Mouse (Mus musculus): ENCODE measurements around the gene Mea1. TPM values are rescaled to one million over a fixed set of nuclear protein-coding genes. Genes with fewer than 3 reads are reported as not detected.

The Mea1 gene
- polyA plus RNA-seq, 1 experiment from 2014 or later = 116 TPM

- peaks cover 55% of the 10 kb centered on the region for H3K4me1 ChIP-seq (replicated peaks)
- peaks cover 28% of the 10 kb centered on the region for H3K36me3 ChIP-seq
- WGBS = 90% methylated on average over 9 of the region's 9 CpGs
- no peak overlapping the region for H3K27ac ChIP-seq (ENCODE audit: poor library complexity, severe bottlenecking)
- H3K9me3 ChIP-seq (replicated peaks) = no peaks in the 10 kb centered on the region
- H3K27me3 ChIP-seq (replicated peaks) = no peaks in the 10 kb centered on the region
- no peak overlapping the region for H3K4me3 ChIP-seq
- H3K9ac ChIP-seq = no peak overlapping the region
- no peak for ATAC-seq (ENCODE audit: insufficient number of reproducible peaks, low FRiP score)
- H3K4me2 ChIP-seq = no peak overlapping the region
Observed at GRCm38 (mm10) chr17:46648436-46648835, 30.2 kb upstream of the Mea1 start.

- Histone ChIP-seq H3K4me2 (peak overlapping the region; percentile 91), H3K27ac (ENCODE audit: poor library complexity, severe bottlenecking) (peak overlapping the region; percentile 98), H3K27me3 (replicated peaks) (no peaks in the 10 kb centered on the region), H3K36me3 (peaks cover 37% of the 10 kb centered on the region), H3K9me3 (replicated peaks) (no peaks in the 10 kb centered on the region), H3K4me1 (replicated peaks) (peaks cover 54% of the 10 kb centered on the region), H3K4me3 (peak overlapping the region; percentile 78), H3K9ac (peak overlapping the region; percentile 94)
- 34% methylated on average over 15 of the region's 15 CpGs for WGBS
- no peak for ATAC-seq (ENCODE audit: insufficient number of reproducible peaks, low FRiP score)
Observed at GRCm38 (mm10) chr17:46649811-46650210, 28.8 kb upstream of the Mea1 start.

- H3K9me3 ChIP-seq (replicated peaks) = no peaks in the 10 kb centered on the region
- H3K36me3 ChIP-seq = peaks cover 42% of the 10 kb centered on the region
- ATAC-seq (ENCODE audit: insufficient number of reproducible peaks, low FRiP score) = peak; percentile 90
- peak within 1 kb of the TSS; percentile 94 for H3K9ac ChIP-seq
- H3K4me1 ChIP-seq (replicated peaks) = peaks cover 50% of the 10 kb centered on the region
- H3K27ac ChIP-seq (ENCODE audit: poor library complexity, severe bottlenecking) = peak within 1 kb of the TSS; percentile 98
- WGBS = under 1% methylated on average over 57 of the region's 58 CpGs
- no peaks in the 10 kb centered on the region for H3K27me3 ChIP-seq (replicated peaks)
- H3K4me3 ChIP-seq = peak within 1 kb of the TSS; percentile 78
- H3K4me2 ChIP-seq = peak within 1 kb of the TSS; percentile 91
Observed at GRCm38 (mm10) chr17:46650232-46651031, 28.2 kb upstream of the Mea1 start, which contains the start of gene Cul7. TSS of gene Cul7 (plus strand) at chr17:46650337.

DNA sequence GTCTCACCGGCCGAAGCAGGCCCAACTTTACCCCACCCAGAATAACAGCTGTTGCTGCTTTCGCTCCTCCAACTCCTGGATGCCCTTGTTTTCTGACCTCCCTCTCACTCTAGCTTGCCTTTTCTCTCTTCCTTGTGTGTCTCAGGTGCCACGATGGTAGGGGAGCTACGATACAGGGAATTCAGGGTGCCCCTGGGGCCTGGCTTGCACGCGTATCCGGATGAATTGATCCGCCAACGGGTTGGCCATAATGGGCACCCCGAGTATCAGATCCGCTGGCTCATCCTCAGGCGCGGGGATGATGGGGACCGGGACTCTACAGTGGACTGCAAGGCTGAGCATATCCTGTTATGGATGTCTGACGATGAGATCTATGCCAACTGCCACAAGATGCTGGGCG lies 27.3 kb upstream of the Mea1 start:
- Histone ChIP-seq H3K27ac (ENCODE audit: poor library complexity, severe bottlenecking) (peak overlapping the region; percentile 98), H3K36me3 (peaks cover 51% of the 10 kb centered on the region), H3K4me1 (replicated peaks) (peaks cover 52% of the 10 kb centered on the region), H3K27me3 (replicated peaks) (no peaks in the 10 kb centered on the region), H3K4me2 (peak overlapping the region; percentile 91), H3K4me3 (peak overlapping the region; percentile 78), H3K9me3 (replicated peaks) (no peaks in the 10 kb centered on the region), H3K9ac (peak overlapping the region; percentile 94)
- ATAC-seq (ENCODE audit: insufficient number of reproducible peaks, low FRiP score) = no peak
- WGBS = 67% methylated on average over 17 of the region's 17 CpGs

DNA sequence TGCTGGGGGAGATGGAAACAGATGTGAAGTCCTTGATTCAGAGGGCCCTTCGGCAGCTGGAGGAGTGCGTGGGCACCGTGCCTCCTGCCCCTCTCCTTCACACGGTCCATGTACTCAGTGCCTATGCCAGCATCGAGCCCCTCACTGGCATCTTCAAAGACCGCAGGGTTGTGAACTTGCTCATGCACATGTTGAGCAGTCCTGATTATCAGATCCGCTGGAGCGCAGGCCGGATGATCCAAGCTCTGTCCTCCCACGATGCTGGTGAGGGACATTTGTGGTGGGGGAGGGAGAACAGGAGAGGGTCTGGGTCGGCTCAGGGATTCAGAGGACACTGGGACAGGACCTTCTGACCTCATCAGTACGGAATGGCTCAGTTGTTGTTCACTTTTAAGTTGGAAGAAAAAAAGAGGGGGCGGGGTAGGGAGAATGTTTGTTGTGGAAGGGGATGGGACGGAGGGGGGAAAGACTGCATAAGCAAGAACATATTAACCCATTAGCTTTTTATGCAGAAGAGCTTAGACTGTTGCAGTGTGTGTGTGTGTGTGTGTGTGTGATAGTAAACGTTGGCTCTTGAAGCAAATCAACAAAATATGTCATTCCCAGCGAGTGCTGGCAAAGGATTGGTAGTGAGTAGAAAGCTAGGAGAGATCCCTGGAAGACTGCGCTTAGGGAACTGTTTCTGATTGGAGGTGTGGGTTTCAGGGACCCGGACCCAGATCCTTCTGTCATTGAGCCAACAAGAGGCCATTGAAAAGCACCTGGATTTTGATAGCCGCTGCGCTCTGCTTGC lies 26.6 kb upstream of the Mea1 start:
- peak overlapping the region; percentile 91 for H3K4me2 ChIP-seq
- WGBS = 58% methylated on average over 20 of the region's 20 CpGs
- H3K27me3 ChIP-seq (replicated peaks) = no peaks in the 10 kb centered on the region
- H3K4me3 ChIP-seq = peak overlapping the region; percentile 78
- no peaks in the 10 kb centered on the region for H3K9me3 ChIP-seq (replicated peaks)
- H3K4me1 ChIP-seq (replicated peaks) = peaks cover 47% of the 10 kb centered on the region
- H3K36me3 ChIP-seq = peaks cover 57% of the 10 kb centered on the region
- no peak for ATAC-seq (ENCODE audit: insufficient number of reproducible peaks, low FRiP score)
- H3K27ac ChIP-seq (ENCODE audit: poor library complexity, severe bottlenecking) = peak overlapping the region; percentile 98; the same call in 1 of the 2 replicates
- peak overlapping the region; percentile 94 for H3K9ac ChIP-seq

DNA sequence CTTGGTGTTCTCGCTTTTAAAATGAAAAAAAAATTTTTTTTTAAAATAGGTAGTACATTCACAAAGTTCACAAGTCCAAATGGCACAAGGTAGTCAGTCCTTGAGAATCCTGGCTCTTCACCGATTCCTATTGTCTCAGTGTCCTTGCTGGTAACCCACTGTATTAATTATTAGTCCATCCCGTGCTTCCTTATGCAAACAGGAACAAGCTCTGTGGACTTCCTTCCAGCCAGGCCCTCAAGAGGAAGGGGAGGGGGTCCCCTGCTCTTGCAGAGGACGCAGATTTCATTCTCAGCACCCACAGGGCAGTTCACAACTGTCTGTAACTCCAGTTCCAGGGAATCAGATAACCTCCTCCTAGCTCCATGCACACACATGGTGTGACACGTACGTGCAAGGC lies 22.5 kb upstream of the Mea1 start:
- Histone ChIP-seq H3K9me3 (replicated peaks) (no peaks in the 10 kb centered on the region), H3K9ac (no peak overlapping the region), H3K4me2 (no peak overlapping the region), H3K4me3 (no peak overlapping the region), H3K36me3 (peaks cover 87% of the 10 kb centered on the region), H3K27me3 (replicated peaks) (no peaks in the 10 kb centered on the region), H3K27ac (ENCODE audit: poor library complexity, severe bottlenecking) (no peak overlapping the region), H3K4me1 (replicated peaks) (peaks cover 33% of the 10 kb centered on the region)
- ATAC-seq (ENCODE audit: insufficient number of reproducible peaks, low FRiP score) = no peak
- 83% methylated on average over 6 of the region's 6 CpGs for WGBS

- H3K4me1 ChIP-seq (replicated peaks) = no peaks in the 10 kb centered on the region
- H3K27ac ChIP-seq (ENCODE audit: poor library complexity, severe bottlenecking) = no peak overlapping the region
- ATAC-seq (ENCODE audit: insufficient number of reproducible peaks, low FRiP score) = no peak
- 0 out of 2 replicates have a peak overlapping the region, but pooled peaks have one; percentile 28 for H3K9ac ChIP-seq
- no peak overlapping the region for H3K4me2 ChIP-seq
- H3K9me3 ChIP-seq (replicated peaks) = no peaks in the 10 kb centered on the region
- no peaks in the 10 kb centered on the region for H3K27me3 ChIP-seq (replicated peaks)
- no peak overlapping the region for H3K4me3 ChIP-seq
- peaks cover 98% of the 10 kb centered on the region for H3K36me3 ChIP-seq
- 89% methylated on average over 9 of the region's 9 CpGs for WGBS
Observed at GRCm38 (mm10) chr17:46661351-46661750, 17.2 kb upstream of the Mea1 start.

DNA sequence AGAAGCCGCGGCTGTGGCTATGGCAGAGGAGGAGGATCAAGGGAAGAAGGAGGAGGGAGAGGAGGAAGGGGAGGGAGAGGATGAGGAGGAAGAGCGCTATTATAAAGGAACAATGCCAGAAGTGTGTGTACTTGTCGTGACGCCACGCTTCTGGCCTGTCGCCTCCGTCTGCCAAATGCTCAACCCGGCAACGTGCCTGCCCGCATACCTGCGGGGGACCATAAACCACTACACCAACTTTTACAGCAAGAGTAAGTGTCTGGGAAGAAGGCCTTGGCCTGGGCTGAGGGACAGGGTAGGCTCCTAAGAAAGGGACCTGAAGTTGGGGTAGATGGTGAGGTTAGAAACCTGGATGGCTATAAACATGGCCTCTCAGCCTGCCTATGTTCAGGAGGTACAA lies 16.6 kb upstream of the Mea1 start:
- no peak for ATAC-seq (ENCODE audit: insufficient number of reproducible peaks, low FRiP score)
- no peaks in the 10 kb centered on the region for H3K9me3 ChIP-seq (replicated peaks)
- H3K4me1 ChIP-seq (replicated peaks) = no peaks in the 10 kb centered on the region
- H3K36me3 ChIP-seq = peaks cover 98% of the 10 kb centered on the region
- no peak overlapping the region for H3K4me2 ChIP-seq
- no peaks in the 10 kb centered on the region for H3K27me3 ChIP-seq (replicated peaks)
- WGBS = 91% methylated on average over 12 of the region's 12 CpGs
- H3K9ac ChIP-seq = no peak overlapping the region
- H3K4me3 ChIP-seq = no peak overlapping the region
- H3K27ac ChIP-seq (ENCODE audit: poor library complexity, severe bottlenecking) = no peak overlapping the region

- Histone ChIP-seq H3K4me3 (no peak overlapping the region), H3K4me1 (replicated peaks) (no peaks in the 10 kb centered on the region), H3K27me3 (replicated peaks) (no peaks in the 10 kb centered on the region), H3K27ac (ENCODE audit: poor library complexity, severe bottlenecking) (no peak overlapping the region), H3K9ac (no peak overlapping the region), H3K36me3 (peaks cover 96% of the 10 kb centered on the region), H3K9me3 (replicated peaks) (no peaks in the 10 kb centered on the region), H3K4me2 (no peak overlapping the region)
- ATAC-seq (ENCODE audit: insufficient number of reproducible peaks, low FRiP score) = no peak
- 90% methylated on average over 5 of the region's 5 CpGs for WGBS
Observed at GRCm38 (mm10) chr17:46662730-46663129, 15.9 kb upstream of the Mea1 start.

DNA sequence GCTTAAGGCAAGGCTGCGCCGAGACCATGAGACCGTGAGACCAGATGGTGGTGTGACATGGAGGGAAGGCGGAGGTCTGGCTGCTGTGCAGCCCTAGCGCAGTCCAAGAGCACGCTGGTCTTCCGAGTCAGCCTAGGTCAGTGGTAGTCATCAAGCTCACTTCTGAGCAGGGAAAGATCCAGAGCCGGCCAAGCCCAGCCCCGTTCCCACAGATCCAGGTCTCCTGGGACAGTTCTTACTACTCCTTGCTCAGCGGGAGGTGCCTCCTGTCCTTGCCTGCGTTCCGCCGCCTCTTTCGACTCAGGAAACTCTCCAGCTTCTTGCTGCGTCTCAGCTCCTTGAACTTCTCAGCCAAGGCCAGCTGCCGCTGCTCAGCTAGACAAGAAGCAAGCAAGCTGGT lies 10.9 kb upstream of the Mea1 start:
- peaks cover 2% of the 10 kb centered on the region; the same call in 1 of the 2 replicates for H3K4me1 ChIP-seq (replicated peaks)
- 0 out of 2 replicates have a peak, but pooled peaks cover 5% of the 10 kb centered on the region for H3K9me3 ChIP-seq (replicated peaks)
- no peak for ATAC-seq (ENCODE audit: insufficient number of reproducible peaks, low FRiP score)
- no peak overlapping the region for H3K9ac ChIP-seq
- H3K4me3 ChIP-seq = no peak overlapping the region
- H3K27ac ChIP-seq (ENCODE audit: poor library complexity, severe bottlenecking) = no peak overlapping the region
- whole genome bisulfite sequencing = 88% methylated on average over 16 of the region's 16 CpGs
- no peak overlapping the region for H3K4me2 ChIP-seq
- H3K27me3 ChIP-seq (replicated peaks) = no peaks in the 10 kb centered on the region
- peaks cover 79% of the 10 kb centered on the region for H3K36me3 ChIP-seq

DNA sequence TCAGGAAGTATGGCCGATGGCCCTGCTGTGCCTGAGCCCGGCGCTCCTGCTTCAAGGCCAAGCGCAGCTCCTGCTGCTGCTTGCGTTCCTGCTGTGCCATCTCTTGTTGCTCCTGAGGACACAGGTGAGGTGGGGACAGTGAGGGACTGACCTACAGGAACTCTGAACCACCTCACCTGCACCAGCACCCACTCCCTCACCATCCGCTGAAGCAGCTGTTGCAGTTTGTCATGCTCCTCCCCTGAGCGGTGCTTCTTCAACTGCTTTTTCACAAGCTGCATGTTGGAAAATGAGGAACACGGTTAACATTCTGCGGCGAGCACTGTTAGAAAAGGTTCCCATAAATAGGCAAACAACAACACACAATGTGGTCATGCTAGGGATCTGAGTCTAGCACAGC lies 8.7 kb upstream of the Mea1 start:
- WGBS = 92% methylated on average over 10 of the region's 10 CpGs
- no peak overlapping the region for H3K9ac ChIP-seq
- no peak overlapping the region for H3K27ac ChIP-seq (ENCODE audit: poor library complexity, severe bottlenecking)
- 0 out of 2 replicates have a peak, but pooled peaks cover 5% of the 10 kb centered on the region for H3K9me3 ChIP-seq (replicated peaks)
- H3K27me3 ChIP-seq (replicated peaks) = no peaks in the 10 kb centered on the region
- ATAC-seq (ENCODE audit: insufficient number of reproducible peaks, low FRiP score) = no peak
- H3K36me3 ChIP-seq = peaks cover 62% of the 10 kb centered on the region
- no peak overlapping the region for H3K4me2 ChIP-seq
- peaks cover 18% of the 10 kb centered on the region for H3K4me1 ChIP-seq (replicated peaks)
- H3K4me3 ChIP-seq = no peak overlapping the region

Measured in heart, embryonic 12.5 days (tissue).